Mouse (Mus musculus) midbrain, embryonic 14.5 days (tissue): ENCODE measurements at regions not wholly inside any gene's neighbourhood (a gene's known extent, or its start where the extent isn't known, plus 50 kb on each side); places are given as distances from the start of the nearest gene placed in this dataset.
A peak's percentile ranks its signal among the peaks of the same experiment; 100 is the strongest.

ENCODE experiments used
- ATAC-seq: fragments of 200-750 bp; cut with Nextera tagmentation; 2 replicates; pipeline ENCODE4 v1.8.0; 2017; ENCODE audit warnings: moderate number of reproducible peaks, moderate library complexity; ENCODE audit not compliant: low FRiP score, low TSS enrichment
- DNase-seq: peaks from one replicate; pipeline ENCODE4 v3.0.0-alpha.2; 2015
- H3K27ac ChIP-seq: fragments of 300-500 bp; sonication (generic); replicated peaks from 2 replicates; pipeline ENCODE4 v1.5.1; 2014; ENCODE audit warnings: mild to moderate bottlenecking, low read depth, low read length, moderate library complexity
- H3K27me3 ChIP-seq: fragments of 300-500 bp; sonication (generic); 2 replicates; pipeline ENCODE4 v1.6.1; 2014; ENCODE audit warnings: low read length, control low read depth, mixed read lengths; ENCODE audit not compliant: control insufficient read depth, insufficient read depth
- H3K36me3 ChIP-seq: fragments of 300-500 bp; sonication (generic); 2 replicates; pipeline ENCODE4 v1.6.1; 2014; ENCODE audit warnings: low read length, control low read depth; ENCODE audit not compliant: control insufficient read depth, insufficient read depth
- H3K4me1 ChIP-seq: fragments of 300-500 bp; sonication (generic); 2 replicates; pipeline ENCODE4 v1.6.1; 2014; ENCODE audit warnings: mild to moderate bottlenecking, antibody characterized with exemption, low read length, control low read depth; ENCODE audit not compliant: control insufficient read depth, insufficient read depth
- H3K4me2 ChIP-seq: fragments of 300-500 bp; sonication (generic); 2 replicates; pipeline ENCODE4 v1.6.1; 2014; ENCODE audit warnings: mild to moderate bottlenecking, low read length, moderate library complexity
- H3K4me3 ChIP-seq: fragments of 300-500 bp; sonication (generic); replicated peaks from 2 replicates; pipeline ENCODE4 v1.5.1; 2014; ENCODE audit warnings: low read depth, low read length
- H3K9ac ChIP-seq: fragments of 300-500 bp; sonication (generic); replicated peaks from 2 replicates; pipeline ENCODE4 v1.6.1; 2014; ENCODE audit warnings: mild to moderate bottlenecking, low read length, moderate library complexity
- H3K9me3 ChIP-seq: fragments of 300-500 bp; sonication (generic); 2 replicates; pipeline ENCODE4 v1.6.1; 2016; ENCODE audit warnings: low read length, control low read depth, mixed read lengths; ENCODE audit not compliant: control insufficient read depth
- WGBS: fragments of 180-500 bp; shearing (Covaris S2); extraction: QIAGEN DNeasy Blood & Tissue Kit; methylation state at CpG from one replicate; pipeline ENCODE4 v1.1.7; 2014; 5-methylcytosine and 5-hydroxymethylcytosine counted together

DNA sequence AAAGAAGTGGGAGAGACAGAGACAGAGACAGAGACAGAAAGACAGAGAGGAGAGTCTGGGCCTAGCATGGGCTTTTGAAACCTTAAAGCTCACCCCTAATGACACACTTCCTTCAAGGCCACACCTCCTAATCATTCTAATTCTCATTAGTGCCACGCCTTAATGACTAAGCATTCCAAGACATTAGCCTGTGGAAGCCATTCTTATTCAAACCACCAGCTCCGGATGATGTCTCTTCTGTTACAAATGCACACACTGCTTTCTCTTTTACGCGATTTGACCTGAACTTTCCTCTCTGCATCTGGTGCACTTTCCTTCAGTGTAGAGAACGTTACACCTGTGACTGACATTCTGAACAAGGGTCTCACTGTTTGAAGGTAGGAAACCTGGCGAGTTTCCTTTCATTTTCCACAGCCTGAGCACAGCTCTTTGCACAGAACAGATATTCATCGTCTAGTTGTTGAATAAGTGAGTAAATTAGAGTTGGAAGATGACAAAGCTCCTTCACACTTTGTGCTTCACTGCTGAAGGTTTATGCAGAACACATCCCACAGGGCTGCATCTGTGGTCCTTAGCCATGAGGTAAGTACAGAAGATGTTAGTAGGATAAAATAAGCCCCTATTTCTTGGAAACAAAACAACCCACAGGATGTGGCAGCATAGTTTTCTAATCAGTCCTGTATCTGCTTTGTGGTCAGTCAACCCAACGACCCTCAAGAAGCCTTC is 116.8 kb downstream of the Faxc start:
- Histone ChIP-seq H3K36me3 (no peaks in the 10 kb centered on the region), H3K9me3 (no peaks in the 10 kb centered on the region), H3K9ac (no peak overlapping the region), H3K4me2 (no peak overlapping the region), H3K4me1 (no peaks in the 10 kb centered on the region), H3K27me3 (no peaks in the 10 kb centered on the region), H3K27ac (no peak overlapping the region), H3K4me3 (no peak overlapping the region)
- ATAC-seq (no peak), DNase-seq (no peak)
- 74% methylated on average over 8 of the region's 8 CpGs for WGBS

DNA sequence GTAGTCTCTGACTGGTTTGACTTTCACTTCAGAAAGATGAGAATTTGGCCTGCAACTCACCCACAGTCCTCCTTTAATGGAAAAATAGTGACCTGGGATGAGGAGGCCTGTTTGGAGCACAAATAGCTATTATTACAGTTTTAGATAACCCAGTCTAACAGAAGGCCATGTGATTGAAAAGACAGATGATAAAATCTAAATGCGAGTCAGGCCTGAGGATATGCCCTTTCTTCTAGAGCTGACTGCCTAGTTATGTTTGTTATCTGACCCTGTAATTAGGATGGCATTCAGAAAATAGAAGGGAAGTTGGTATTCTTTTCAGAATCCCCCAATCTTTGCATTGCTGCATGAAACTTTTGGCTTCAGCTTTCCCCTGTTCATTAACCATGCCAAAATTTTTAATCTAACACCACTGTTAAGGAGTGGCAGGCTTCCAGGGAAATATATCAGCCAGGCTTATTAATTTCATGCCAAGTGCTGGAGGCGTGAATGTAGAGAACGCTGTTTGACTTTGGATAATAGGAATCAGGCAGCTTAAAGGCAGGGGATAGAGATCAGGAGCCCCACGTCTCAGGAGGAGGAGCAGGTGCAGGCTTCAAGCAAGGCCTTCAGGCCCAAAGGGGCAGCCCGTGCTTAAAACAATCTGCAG is 135.8 kb downstream of the Faxc start:
- 2% methylated on average over 5 of the region's 5 CpGs for WGBS
- Histone ChIP-seq H3K9ac (no peak overlapping the region), H3K27ac (peak overlapping the region; percentile 73; the same call in 1 of the 2 replicates), H3K9me3 (no peaks in the 10 kb centered on the region), H3K27me3 (no peaks in the 10 kb centered on the region), H3K36me3 (no peaks in the 10 kb centered on the region), H3K4me1 (peaks cover 24% of the 10 kb centered on the region), H3K4me2 (no peak overlapping the region), H3K4me3 (no peak overlapping the region)
- peak; percentile 78 for DNase-seq
- peak; percentile 80 for ATAC-seq

DNA sequence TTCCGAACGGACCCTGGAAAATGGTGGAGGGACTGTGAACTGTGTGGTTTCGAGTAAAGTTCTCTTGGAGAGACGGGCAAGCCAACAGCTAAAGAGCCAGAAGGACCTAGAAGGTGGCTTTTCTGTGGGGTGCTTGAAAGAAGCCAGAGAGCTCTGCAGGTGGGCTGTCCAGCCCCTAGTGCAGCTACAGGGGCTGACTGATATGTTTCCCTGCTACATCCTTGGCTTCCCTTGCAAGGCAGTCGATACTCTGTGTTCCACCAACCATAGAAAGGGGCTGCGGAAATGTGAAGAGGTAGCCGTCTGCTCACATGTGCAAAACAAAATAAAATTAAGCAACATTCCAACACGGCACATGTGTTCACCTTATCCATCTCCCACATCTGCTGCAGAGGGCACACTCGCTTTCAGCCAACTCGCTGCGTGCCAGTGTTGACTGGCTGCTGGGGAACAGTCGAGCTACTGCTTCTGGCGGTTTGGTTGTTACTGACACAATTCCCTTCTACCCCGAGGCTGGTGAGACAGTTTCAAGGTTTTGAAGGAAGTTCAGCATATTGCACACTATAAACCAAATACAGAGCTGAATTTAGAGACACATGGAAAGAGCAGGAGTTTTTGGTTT is 136.7 kb downstream of the Faxc start:
- Histone ChIP-seq H3K4me2 (peak overlapping the region; percentile 29), H3K9ac (0 out of 2 replicates have a peak overlapping the region, but pooled peaks have one; percentile 6), H3K4me3 (no peak overlapping the region), H3K9me3 (no peaks in the 10 kb centered on the region), H3K4me1 (peaks cover 24% of the 10 kb centered on the region), H3K27me3 (no peaks in the 10 kb centered on the region), H3K27ac (peak overlapping the region; percentile 73), H3K36me3 (no peaks in the 10 kb centered on the region)
- WGBS: 42% methylated on average over 14 of the region's 14 CpGs
- ATAC-seq: peak; percentile 38; the same call in 1 of the 2 replicates
- DNase-seq: peak; percentile 51

DNA sequence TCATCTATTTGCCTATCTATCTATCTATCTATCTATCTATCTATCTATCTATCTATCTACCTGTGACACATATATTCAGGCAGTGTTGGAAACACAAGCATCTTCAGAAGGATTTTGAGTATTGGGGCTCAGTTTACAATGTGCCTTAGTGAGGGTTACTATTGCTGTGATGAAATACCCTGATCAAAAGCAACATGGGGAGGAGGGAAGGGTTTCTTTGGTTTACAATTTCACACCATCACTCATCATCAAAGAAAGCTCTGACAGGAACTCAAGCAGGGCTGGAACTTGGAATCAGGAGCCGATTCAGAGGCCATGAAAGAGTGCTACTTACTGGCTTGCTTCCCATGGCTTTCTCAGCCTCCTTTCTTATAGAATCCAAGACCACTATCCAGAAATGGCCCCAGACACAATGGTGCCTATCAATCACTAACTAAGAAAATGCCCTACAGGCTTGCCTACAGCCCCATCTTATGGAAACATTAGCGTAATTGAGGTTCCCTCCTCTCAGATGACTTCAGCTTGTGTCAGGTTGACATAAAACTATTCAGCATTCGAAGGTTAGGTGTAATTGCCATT is 157.2 kb downstream of the Faxc start:
- H3K4me2 ChIP-seq: no peak overlapping the region
- peaks cover 4% of the 10 kb centered on the region; the same call in 1 of the 2 replicates for H3K4me1 ChIP-seq
- H3K36me3 ChIP-seq: no peaks in the 10 kb centered on the region
- no peak overlapping the region for H3K27ac ChIP-seq
- WGBS: 25% methylated on average over 3 of the region's 3 CpGs
- no peaks in the 10 kb centered on the region for H3K9me3 ChIP-seq
- H3K27me3 ChIP-seq: no peaks in the 10 kb centered on the region
- ATAC-seq (peak; percentile 50; the same call in 1 of the 2 replicates), DNase-seq (peak; percentile 39)
- H3K9ac ChIP-seq: no peak overlapping the region
- no peak overlapping the region for H3K4me3 ChIP-seq

DNA sequence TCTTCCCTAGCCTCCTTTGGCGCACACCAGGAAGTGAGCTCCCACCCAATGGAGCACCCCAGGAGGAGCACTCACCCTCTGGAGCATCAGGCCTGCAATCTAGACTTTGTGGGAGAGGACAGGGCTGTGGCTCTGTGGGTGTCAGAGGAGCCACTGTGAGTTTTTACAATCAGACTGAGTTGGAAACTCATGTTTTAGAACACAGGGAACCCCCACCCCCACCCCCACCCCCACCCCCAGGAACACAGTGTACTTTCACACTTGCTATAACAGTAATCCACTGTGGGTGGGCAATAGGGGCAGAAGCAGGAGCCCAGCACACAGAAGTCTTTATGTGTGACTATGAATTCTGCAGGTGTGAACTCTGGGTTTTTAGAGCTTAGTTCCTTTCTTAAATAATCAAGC is 158.5 kb downstream of the Faxc start:
- peaks cover 7% of the 10 kb centered on the region; the same call in 1 of the 2 replicates for H3K4me1 ChIP-seq
- 95% methylated on average over 1 of the region's 1 CpGs for WGBS
- no peak overlapping the region for H3K4me2 ChIP-seq
- DNase-seq (no peak), ATAC-seq (no peak)
- no peaks in the 10 kb centered on the region for H3K27me3 ChIP-seq
- no peaks in the 10 kb centered on the region for H3K36me3 ChIP-seq
- no peaks in the 10 kb centered on the region for H3K9me3 ChIP-seq
- no peak overlapping the region for H3K27ac ChIP-seq
- H3K9ac ChIP-seq: no peak overlapping the region
- H3K4me3 ChIP-seq: no peak overlapping the region

DNA sequence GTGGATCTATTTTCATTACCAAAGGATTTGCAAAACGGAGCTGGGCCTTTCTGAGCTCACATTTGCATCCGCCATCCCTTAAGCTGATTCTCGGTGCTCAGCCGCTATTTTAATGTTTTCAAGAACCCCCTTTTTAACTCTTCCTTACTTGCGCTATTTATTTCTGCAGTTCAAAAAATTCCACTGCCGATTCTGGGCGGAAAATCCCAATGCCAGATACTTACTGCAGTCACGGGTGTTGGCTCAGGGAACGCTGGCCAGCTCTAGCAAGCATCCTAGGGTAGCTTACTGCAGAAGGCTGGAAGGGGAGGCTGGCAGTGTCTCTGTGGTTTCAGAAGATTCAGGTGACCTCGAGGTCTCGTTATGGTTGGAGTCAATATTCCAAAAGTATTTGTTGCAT is 159.4 kb downstream of the Faxc start:
- Histone ChIP-seq H3K36me3 (no peaks in the 10 kb centered on the region), H3K4me1 (peaks cover 16% of the 10 kb centered on the region), H3K27ac (no peak overlapping the region), H3K9me3 (no peaks in the 10 kb centered on the region), H3K9ac (no peak overlapping the region), H3K27me3 (no peaks in the 10 kb centered on the region), H3K4me3 (no peak overlapping the region), H3K4me2 (no peak overlapping the region)
- ATAC-seq (no peak), DNase-seq (no peak)
- WGBS: 62% methylated on average over 11 of the region's 11 CpGs

DNA sequence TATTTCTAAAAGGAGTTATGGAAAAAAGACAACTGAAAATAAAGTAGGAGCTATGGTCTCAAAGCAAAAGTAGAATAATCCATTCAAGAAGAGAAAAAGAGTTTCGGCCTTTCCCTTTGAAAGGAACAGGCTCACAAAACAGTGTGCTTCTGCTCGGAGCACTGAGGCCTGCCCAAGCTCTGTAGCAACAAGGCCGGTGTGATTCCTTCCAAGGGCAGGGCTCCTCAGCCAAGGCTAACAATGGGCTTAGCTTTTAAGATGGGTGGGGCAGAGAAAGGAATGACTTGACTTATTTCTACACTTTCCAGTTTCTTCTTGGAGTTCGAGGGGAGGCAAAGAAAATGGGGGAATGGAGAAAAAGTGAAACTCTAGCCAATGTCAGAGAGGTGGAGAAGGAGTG is 161.4 kb downstream of the Faxc start:
- Histone ChIP-seq H3K36me3 (no peaks in the 10 kb centered on the region), H3K4me1 (peaks cover 25% of the 10 kb centered on the region), H3K9me3 (no peaks in the 10 kb centered on the region), H3K27me3 (no peaks in the 10 kb centered on the region), H3K27ac (no peak overlapping the region), H3K9ac (no peak overlapping the region), H3K4me2 (no peak overlapping the region), H3K4me3 (no peak overlapping the region)
- 71% methylated on average over 4 of the region's 4 CpGs for WGBS
- no peak for ATAC-seq
- no peak for DNase-seq

DNA sequence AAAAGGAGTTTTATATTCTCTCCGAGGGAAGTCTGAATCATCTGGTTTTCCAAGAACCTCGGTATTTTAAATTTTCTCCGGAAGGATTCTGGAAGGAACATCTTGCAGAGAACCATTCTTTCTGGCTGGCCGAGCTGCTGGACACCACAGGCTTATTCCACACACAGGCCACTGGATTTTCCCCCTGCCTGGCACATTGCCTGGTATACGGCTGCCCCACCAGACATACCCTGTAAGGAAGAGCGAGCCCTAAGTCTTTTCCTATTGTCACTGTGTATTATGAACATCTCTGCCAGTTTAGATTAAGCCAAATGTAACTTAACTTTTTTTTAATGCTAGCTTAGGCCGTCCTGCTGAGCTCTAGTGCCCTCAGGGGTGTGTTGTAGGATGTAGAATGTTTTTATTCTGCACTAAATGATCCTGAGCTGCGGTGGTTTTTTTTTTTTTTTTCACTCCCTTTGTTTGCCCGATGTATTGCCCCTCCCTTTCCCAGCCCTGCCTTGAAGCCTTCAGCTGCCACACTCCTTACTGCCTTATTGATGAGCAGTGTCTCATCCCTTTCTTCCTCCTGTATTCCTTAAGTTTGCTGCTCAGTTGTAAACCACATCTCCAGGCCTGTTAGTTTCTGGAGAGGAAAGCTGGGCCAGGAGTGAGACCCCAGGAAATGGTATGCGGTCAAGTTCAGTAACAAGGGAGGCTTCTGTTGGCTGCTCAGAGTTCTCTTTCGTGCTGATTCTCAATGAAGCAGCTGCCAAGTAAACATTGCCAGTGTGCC is 164.3 kb downstream of the Faxc start:
- WGBS: 15% methylated on average over 11 of the region's 11 CpGs
- H3K9ac ChIP-seq: no peak overlapping the region

More for the DNA sequence above, 164.3 kb downstream of the Faxc start:
- Histone ChIP-seq H3K36me3 (no peaks in the 10 kb centered on the region), H3K27me3 (no peaks in the 10 kb centered on the region), H3K4me1 (peaks cover 21% of the 10 kb centered on the region), H3K27ac (peak overlapping the region; percentile 79), H3K4me2 (peak overlapping the region; percentile 19; the same call in 1 of the 2 replicates), H3K4me3 (no peak overlapping the region), H3K9me3 (no peaks in the 10 kb centered on the region)
- ATAC-seq (peak; percentile 79), DNase-seq (peak; percentile 73)
